Mouse (Mus musculus) neutrophil, adult 65 days (primary cell): ENCODE measurements around the gene Usp48. TPM values are rescaled to one million over a fixed set of nuclear protein-coding genes. Genes with fewer than 3 reads are reported as not detected.

Experiments used
- total RNA-seq: library from RNA; stranded (reverse); gene quantifications from 2 replicates; pipeline ENCODE4 v1.2.4, GENCODE M21; 2023

Gene Usp48
- total RNA-seq: 58.3 and 94.5 TPM in 2 replicates

GRCm38 (mm10) chr4:137593601-137594495 lies at the start of gene Usp48:
Gene Usp48 (plus strand): TSS chr4:137593755.

GRCm38 (mm10) chr4:137574469-137574868 lies 19.1 kb upstream of the Usp48 start, which contains the start of gene Ldlrad2:
Gene Ldlrad2 (minus strand): TSS chr4:137574569.

GRCm38 (mm10) chr4:137664433-137664979 lies 71.0 kb downstream of the Usp48 start, which contains the start of gene Rap1gap:
Gene Rap1gap (plus strand): TSS chr4:137664726.

Other genes with a start within 250 kb of the Usp48 start
- 591 and 634 TPM in 2 replicates for gene Cdc42, start 236.0 kb upstream of the Usp48 start, total RNA-seq
- gene Cela3a, start 184.0 kb upstream of the Usp48 start, total RNA-seq: not detected in 2 replicates
- gene Cela3b, start 163.2 kb upstream of the Usp48 start, total RNA-seq: not detected in 2 replicates
- gene 1700013G24Rik, start 140.5 kb upstream of the Usp48 start, total RNA-seq: not detected in 2 replicates
- 0.23 and 0.76 TPM in 2 replicates for gene Hspg2, start 125.0 kb upstream of the Usp48 start, total RNA-seq
- not detected in 2 replicates for gene Ldlrad2, start 19.2 kb upstream of the Usp48 start, total RNA-seq
- 0.28 TPM in 1 of 2 replicates, not detected in the other for gene Rap1gap, start 71.0 kb downstream of the Usp48 start, total RNA-seq
- gene Alpl, start 202.6 kb downstream of the Usp48 start, total RNA-seq: 0.47 and 1.7 TPM in 2 replicates